Mouse (Mus musculus): ENCODE data around the gene BC005624.

Gene BC005624

GRCm38 (mm10) chr2:30981790-30982513 is at the start of gene BC005624, which contains the start of gene Usp20:
BC005624 (minus strand) TSS chr2:30982201.
Usp20 (plus strand) TSS chr2:30982279.
- peak; percentile 100 for DNase-seq

- DNase-seq = no peak
These were observed 44.6 kb upstream of the BC005624 start for GRCm38 (mm10) chr2:31026642-31027041.

- DNase-seq = no peak
These were observed 43.5 kb upstream of the BC005624 start for GRCm38 (mm10) chr2:31025458-31025857.

GRCm38 (mm10) chr2:31024618-31025370 is 42.8 kb upstream of the BC005624 start:
- peak; percentile 57 to 58 for DNase-seq

GRCm38 (mm10) chr2:31023940-31024339 is 41.9 kb upstream of the BC005624 start:
- no peak for DNase-seq

- DNase-seq = no peak
These were observed 38.2 kb upstream of the BC005624 start for GRCm38 (mm10) chr2:31020202-31020601.

GRCm38 (mm10) chr2:31019011-31019410 is 37.0 kb upstream of the BC005624 start:
- DNase-seq = no peak

- DNase-seq = no peak
These were observed 36.5 kb upstream of the BC005624 start for GRCm38 (mm10) chr2:31018519-31018918.

GRCm38 (mm10) chr2:31017625-31018317 is 35.8 kb upstream of the BC005624 start:
- DNase-seq = no peak

- DNase-seq = no peak
These were observed 31.5 kb upstream of the BC005624 start for GRCm38 (mm10) chr2:31013371-31014120.

- no peak for DNase-seq
These were observed 25.2 kb upstream of the BC005624 start for GRCm38 (mm10) chr2:31007208-31007607.

GRCm38 (mm10) chr2:31006434-31006833 is 24.4 kb upstream of the BC005624 start:
- peak; percentile 15 to 35 for DNase-seq

- no peak for DNase-seq
These were observed 23.5 kb upstream of the BC005624 start for GRCm38 (mm10) chr2:31005453-31005852.

GRCm38 (mm10) chr2:31002857-31003256 is 20.9 kb upstream of the BC005624 start:
- no peak for DNase-seq

GRCm38 (mm10) chr2:30998443-30999260 is 16.7 kb upstream of the BC005624 start:
- DNase-seq = no peak

- no peak for DNase-seq
These were observed 13.5 kb upstream of the BC005624 start for GRCm38 (mm10) chr2:30995432-30995996.

GRCm38 (mm10) chr2:30994853-30995252 is 12.9 kb upstream of the BC005624 start:
- no peak for DNase-seq

GRCm38 (mm10) chr2:30990221-30990620 is 8.2 kb upstream of the BC005624 start:
- no peak for DNase-seq

GRCm38 (mm10) chr2:30985111-30986020 is 3.4 kb upstream of the BC005624 start:
- DNase-seq = peak; percentile 33 to 64

GRCm38 (mm10) chr2:30983024-30983423 is 1.0 kb upstream of the BC005624 start:
- peak in 1 of 2 experiments; percentile 25 for DNase-seq
